Mouse (Mus musculus) fat pad, adult 2 months (tissue): ENCODE measurements around the gene Ncoa6.
"Not testable (repeated sequence)": the region's sequence is repeated elsewhere in the genome, so short reads cannot be mapped to it uniquely, and the experiment has no call there.

Experiments
- DNase-seq: peaks from one replicate; pipeline ENCODE4 v3.0.0-alpha.2; 2011; ENCODE audit warnings: low read depth, low spot score; ENCODE audit errors: extremely low read depth

Gene Ncoa6

DNA sequence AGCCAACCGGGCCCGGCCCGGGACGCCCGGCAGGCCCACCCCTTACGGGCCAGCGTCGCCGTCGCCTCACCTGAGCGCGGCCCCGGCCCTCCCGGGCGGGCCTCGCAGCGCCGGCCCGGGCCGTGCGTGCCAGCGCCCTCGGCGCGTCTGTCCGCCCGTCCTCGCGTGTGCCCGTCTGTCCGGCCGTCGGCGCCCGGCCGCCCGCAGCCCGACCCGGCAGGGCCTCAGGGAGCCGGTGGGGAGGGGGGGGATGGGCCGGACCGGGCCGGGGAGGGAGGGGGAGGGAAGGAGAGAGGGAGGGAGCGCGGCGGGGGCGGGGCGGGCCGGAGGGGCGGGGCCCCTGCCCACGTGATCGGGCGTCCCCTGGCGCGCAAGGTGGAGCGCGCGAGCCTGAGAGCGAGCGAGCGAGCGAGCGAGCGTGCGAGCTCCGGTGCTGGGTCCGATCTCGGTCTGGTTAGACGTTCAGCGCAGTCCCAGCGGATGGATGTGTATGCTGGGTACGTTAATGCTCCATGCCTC lies at the start of gene Ncoa6:
Gene Ncoa6 (minus strand): TSS at position 325 of the 519 bp plus-strand sequence.
- no peak for DNase-seq

DNA sequence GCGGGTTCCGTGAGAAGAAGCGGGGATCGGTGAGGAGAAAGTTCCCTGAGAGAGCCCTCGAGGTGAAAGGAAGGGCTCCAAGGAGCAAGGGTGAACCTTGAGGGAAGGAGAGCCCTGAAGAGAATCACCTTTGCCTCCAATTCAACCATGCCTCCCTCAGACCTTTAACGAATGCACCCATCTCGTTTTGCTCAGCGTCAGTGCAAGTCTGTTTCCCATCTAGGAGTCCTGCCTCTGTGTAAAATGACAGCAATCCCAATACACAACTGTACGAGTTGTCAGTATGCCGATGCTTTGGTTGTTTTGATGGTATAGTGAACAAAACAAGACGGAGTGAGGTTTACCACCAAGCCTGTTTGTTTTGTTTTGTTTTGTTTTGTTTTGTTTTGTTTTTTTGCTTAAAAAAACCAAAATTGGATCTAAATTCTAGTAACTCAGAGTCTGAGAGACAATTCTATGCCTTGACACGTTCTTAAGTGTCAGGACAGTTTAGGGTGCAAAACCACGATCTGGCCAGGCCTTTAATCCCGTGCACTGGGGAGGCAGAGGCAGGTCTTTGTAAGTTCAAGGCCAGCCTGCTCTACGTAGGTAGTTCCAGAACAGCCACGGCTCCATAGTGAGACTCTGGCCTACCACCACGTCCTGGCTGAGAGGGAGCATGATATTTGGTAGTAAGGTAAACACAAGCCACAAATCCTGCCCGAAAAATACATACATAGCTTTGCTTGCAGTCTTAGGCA lies 45.0 kb upstream of the Ncoa6 start:
- DNase-seq: no peak

DNA sequence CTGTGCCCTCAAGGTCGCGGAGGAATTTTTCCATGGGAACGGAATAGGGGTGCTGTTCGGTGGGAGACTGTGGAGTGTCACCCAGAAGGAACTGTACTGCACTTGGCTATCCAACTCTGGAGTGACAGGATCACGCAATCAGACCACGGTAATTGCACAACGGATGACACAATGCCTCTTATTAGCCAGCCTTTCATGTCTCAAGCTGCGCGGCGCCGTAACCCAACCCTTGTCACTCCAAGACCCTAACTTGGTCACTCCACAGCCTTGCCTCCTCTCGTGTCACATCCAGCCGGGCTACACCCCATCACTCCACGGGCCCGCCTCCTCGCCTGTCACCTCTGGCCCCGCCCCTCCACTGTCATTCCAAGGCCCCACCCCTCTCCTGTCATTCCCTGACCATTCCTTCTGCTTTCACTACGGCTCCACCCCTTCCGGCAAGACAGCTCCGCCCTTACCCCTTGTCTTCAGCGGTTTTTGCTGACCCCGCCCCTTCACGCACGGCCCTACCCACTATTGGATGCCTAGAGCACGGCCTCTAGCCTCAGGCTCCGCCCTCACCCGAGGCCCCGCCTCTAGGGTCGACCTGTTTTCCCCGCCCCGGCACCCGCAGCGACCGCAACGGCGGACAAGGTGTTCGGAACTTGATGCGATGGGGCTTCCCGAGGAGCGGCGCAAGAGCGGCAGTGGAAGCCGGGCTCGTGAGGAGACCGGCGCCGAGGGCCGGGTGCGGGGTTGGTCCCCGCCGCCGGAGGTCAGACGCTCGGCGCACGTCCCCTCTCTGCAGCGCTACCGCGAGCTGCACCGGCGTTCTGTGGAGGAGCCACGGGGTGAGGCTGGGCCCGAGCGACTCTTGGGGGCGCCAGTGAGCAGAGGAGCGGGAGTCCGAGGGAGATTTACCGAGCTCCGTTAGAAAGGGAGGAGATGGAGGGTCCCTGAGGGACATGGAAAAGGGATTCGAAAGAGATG lies 44.0 kb upstream of the Ncoa6 start, which contains the start of the genes Acss2 and Ggt7:
Gene Acss2 (plus strand): TSS at position 494 of the 969 bp plus-strand sequence.
Gene Ggt7 (minus strand): TSS at position 783 of the 969 bp plus-strand sequence.
- DNase-seq: peak; percentile 77

DNA sequence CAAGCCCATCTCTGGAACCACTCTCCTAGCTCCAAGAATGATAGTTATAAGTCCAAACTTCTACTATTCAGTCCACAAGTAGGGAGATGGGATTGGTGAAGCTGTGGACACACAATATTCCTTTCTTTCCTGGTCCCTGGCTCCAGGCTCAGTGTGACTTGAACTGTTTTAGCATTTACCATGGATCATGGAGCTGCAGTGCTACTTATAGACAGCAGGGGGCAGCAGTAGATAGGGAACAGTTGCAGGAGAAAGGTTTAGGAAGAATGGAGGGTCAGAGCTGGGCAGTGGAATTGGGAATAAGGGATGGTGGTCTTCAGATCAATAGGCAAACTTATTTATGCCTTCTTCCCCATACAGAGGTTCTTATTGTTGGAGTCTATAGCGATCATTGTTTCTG lies 42.2 kb upstream of the Ncoa6 start:
- DNase-seq: no peak

DNA sequence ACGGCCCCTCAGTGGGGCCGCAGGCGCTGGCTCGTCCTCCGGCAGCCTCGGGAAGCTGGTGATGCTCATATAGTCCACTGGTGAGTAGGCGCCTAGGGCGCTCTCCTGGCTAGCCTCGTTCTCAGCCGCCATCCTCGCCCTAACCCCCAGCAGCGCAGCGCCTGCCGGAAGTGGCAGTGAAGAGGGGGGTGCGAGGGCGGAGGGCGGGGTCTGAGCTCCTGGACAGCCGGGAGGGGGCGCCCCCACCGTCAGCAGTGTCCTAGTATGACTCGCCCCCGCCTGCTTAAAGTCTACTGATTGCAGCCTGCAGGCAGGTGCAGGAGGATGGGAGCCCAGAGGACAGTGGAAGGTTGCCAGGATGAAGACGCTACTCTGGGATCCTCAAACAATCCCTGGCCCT lies 41.0 kb upstream of the Ncoa6 start:
- no peak for DNase-seq

DNA sequence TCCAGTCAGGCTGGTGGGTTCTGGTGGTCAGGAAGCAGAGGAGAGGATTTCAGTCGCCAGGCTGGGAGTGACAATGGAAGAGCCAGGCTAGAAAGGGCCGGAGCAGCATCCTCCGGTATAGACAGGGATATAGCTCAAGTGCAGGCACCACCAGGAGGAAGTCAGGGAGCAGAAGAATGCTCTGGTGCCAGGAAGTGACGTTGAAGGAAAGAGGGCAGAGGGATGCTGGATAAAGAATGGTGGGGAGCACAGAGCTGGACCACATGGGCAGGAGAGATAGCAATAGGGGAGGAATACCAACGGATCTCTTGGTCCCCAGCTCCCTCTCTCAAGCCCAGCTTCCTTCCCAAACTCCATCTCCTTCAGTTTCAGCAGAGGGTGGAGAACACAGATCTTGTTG lies 39.8 kb upstream of the Ncoa6 start:
- no peak for DNase-seq

DNA sequence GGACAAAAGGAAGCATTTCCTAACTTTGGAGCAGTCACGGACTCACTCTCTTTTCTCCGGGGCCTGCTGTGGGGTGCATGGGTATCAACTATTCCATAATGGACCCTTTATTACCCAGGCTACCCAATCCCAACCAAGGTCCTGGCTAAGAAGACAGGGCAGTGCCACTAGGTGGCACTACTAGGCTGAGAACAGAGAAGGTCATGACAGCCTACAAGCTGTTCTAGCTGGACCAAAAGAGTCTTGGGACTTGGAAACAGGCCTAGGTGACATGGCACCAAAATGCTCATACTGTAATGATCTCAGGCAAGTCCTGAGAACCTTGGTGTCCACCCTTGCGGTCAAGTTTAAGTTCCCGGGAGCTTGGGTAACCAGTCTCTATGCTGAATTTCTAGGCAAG lies 38.8 kb upstream of the Ncoa6 start:
- no peak for DNase-seq

DNA sequence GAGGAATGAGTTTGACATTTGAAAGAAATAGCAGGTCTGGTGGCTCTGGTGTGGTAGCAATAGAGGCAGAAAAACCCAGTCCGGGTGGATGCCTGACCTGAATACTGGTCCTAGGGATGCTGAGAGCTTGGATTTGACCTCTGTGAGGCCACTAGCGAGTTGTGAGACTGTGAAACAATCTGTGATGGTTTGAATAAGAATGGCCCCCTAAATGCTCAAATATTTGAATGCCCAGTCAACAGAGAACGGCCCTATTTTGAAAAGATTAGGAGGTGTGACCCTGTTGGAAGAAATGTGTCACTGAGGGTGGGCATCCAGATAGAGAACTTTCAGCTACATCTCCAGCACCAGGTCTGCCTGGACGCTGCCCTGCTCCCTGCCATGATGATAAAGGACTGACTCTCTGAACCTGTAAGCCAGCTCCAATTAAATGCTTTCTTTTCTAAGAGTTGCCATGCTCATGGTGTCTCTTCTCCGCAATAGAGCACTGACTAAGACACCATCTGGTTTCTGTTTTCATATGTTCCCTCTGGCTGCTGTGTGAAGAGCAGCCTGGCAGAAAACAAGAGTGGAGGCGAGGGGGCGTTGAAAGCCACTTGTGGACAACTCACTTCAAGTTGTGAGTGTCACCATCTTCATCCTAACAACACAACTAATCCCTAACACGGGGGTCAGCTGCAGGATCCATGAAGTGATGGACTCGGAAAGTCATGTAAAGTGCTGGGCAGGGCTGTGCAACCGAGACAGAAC lies 34.2 kb upstream of the Ncoa6 start:
- no peak for DNase-seq

DNA sequence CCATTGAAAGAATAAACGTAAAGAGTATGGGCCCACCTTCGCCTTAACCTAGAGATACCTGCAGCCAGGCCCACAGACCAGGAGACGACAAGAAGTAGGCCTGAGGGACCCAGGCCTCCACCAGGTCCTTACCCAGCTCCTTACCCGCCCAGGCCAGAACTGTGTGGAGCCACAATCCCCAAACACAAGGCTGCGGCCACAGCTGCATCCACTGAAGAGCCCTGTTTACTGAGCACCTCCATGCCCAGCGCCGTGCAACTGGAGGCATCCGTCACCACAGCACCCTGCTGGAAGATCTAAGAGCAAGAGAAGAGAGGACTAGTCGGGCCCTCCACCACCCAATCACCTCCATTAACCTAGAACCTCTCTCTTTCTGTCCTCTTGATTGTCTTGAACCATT lies 32.1 kb upstream of the Ncoa6 start:
- DNase-seq: no peak

DNA sequence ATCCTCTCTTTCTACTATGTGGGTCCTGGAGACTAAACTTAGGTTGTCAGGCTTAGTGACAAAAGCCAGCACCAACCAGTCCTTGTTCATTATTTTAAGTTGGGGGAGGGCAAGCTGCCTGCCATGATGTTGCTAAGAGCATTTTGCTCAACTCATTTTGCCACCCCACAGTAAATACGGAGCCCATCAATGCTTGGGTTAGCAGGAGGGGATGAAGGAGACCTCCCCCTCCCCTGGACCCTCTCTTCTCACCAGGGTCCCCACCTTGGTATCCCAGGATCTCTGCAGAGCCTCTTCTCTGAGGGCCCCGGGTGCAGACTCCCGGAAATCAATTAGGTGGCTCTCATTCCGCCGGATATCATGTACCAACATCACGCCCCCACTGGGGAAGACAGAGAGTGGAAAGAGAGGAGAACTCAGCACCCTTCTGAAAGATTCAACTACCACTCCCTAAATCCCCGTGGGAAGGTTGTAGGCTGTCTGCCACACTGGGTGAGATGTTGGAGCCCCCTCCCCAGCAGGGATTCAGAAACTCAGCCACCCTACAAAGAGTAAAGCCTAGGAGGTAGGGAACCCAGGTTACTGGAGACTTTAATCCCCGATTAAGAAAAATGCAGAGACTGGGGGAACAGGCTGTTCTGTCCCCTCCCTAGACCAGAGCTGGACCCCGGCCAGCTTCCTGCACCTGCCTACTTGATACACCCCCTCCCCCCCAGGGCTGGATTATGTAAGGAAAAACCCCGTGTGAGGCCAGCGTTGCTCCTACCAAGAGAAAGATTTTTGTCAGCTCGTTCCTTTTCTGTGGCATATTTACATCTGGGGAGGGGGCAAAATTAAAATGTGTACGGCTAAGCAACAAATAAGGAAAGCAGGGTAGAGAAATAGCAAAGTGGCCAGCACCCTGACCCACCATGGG lies 31.0 kb upstream of the Ncoa6 start:
- no peak for DNase-seq

DNA sequence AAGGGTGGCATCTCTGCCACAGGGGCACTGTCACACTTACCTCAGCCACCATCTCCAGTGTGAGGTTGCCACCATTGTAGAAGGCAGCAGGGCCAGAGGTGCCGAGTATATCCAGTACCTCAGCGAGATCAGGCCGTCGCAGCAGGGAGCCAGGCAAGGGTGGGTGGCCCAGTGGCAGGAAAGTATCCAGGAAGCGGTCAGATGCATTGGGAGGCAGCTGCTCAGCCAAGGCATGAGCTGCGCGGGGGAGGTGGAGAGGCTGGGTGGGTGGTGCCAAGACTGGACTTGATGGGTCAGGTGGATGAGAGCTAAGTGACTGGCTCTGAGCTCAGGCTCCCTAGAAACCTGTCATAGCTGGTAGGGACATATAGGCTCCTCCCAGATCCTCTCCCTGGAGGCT lies 28.9 kb upstream of the Ncoa6 start:
- DNase-seq: no peak

DNA sequence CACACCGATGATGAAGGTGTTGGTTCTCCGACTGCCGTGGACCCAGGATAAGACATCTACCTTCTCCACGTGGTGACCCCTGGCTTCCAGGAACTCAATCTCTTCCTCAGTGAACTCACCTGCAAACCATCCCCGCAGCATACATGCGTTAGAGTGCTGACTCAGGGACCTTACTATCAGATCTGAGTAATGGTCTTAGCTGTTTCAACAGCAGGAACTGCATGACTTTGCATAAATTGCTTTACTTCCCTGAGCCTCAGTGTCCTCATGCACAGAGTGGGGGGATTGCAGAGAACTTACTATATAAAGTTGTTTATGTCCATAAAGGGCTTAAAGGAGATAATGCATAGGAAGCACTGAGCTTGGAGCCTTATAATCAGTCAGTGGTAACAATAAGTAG lies 17.3 kb upstream of the Ncoa6 start:
- no peak for DNase-seq

DNA sequence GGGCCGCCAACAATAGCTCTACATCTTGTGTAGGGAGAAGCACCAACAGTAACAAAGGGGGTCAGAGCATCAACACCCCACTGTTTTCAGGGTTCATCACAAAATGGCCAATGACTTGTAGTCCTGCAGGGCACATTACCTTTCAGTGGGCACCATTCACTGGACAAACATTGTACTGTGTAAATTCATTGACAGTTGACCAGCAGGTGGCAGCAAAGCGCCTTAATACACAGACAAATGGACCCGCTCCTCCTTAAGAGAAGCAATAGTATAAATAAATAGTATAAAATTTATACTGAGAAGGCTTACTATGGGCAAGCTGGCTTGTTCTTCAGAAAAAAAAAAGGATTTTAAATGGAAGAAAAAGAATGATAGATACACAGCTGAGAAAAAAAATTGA lies 8.3 kb upstream of the Ncoa6 start:
- no peak for DNase-seq

DNA sequence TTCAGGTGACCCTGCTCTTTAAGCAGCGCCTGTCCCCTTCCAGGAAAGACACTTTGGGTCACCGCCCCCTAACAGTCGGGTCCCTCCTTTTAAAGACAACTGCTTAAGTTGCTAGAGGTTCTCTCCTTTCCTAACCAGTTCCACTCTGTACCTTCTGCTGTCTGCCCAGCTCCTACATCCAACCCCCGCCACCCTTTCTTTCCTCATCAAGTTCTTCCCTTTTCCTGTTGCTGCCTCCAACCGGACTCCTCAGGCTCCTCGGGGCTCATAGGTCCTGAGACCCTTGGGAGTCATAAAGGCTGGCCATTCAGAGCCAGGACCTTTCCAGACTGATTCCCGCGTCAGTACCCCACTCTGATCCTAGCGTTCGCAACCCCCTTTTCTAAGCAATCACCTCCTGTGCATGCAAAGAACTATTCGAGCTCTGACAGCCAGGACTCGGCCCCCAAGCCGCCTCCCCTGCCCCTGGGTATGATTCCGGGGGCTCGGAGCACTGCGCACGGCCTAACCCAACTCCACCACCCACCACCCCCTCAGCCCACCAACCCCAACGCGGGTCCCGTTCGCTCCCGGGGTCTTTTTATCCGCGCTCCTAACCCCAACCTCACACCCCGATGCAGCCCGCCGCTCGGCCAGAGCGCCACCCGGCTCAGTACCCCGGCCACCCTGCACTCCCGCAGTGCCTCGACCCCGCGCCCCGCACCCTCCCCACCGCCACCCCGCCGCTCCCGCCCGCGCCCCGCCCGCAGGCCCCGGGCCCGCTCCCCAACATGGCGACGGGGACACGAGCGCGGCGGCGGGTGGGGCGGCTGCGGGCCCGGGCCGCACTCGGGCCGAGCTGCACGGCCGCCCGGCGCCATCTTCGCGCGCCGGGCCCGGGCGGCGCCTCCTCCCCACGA lies 774 bp downstream of the Ncoa6 start:
- no peak for DNase-seq

DNA sequence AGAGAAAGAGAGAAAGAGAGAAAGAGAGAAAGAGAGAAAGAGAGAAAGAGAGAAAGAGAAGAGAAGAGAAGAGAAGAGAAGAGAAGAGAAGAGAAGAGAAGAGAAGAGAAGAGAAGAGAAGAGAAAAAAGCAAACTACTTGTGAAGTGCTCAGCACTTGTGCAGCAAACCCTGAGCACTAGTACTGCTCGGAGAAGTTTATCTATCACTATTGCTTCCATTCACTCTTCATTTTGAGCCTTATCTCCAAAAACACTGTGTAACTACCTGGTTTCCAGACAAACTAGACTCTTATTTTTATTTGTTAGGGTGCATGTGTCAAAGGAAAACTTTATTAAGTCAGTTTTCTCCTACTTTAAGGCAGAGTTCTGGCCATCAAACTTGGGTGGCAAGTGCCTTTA lies 6.8 kb downstream of the Ncoa6 start:
- DNase-seq: no peak

DNA sequence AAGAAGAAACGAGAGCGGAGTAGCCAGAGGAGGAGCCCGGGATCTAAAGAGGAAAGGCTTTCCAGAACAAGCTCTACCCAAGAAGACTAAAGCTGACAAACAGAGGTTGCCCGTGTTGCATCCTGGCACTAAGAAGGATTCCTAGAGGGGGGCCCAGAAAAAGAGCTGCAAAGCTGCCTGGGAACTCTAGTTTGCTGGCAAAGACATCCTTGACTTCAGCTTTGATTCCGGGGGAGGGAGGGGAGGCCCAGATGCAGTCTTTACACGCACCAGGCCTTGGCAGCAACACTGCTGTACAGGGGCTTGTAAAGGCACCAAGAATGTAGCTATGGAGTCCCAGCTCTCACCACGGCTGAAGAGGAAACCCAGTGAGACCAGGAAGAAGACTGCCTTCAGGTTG lies 20.1 kb downstream of the Ncoa6 start:
- DNase-seq: no peak

DNA sequence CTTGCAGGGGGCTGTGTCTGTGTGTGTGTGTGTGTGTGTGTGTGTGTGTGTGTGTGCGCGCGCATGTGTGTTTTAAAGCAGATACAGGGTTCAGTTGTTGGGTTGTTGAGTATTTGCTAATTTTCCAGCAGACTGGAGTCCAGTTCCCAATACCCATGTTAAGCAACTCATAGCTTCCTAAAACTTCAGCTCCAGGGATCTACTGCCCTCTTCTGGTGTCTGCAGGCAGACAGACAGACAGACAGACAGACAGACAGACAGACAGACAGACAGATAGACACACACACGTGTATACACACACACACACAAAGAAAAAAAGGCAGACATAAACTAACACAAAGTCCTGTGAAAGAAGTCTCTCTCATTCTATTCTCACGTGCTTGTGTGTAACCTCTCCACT lies 22.4 kb downstream of the Ncoa6 start:
- no peak for DNase-seq

DNA sequence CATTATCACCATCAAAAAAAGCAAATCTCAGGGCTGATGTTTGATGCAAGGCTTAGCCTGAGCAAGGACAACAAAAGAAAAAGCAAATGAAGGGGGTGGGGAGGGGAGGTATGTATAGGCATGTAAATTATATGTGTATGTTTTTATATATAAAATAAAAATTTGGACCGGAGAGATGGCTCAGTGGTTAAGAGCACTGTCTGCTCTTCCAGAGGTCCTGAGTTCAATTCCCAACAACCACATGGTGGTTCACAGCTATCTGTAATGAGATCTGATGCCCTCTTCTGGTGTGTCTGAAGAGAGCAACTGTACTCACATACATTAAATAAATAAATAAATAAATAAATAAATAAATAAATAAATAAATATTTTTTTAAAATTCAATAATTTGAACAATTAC lies 25.8 kb downstream of the Ncoa6 start:
- not testable (repeated sequence) for DNase-seq

DNA sequence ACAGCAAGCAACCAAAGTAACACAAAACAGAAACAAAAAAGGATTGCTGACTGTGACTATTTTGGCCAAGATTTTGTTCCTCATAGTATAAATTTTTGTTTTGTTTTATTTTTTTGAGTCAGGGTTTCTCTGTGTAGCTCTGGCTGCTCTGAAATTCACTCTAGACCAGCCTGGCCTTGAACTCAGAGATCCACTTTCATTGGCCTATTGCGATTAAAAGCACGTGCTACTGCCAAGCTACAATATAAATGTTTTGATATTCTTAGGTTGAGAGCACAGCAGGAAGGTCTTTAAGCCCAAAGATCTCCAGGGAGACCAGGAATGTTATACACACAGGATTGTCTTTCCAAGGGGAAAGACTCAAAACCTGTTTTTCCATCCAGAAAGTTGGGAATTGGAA lies 30.2 kb downstream of the Ncoa6 start:
- DNase-seq: no peak
